Mouse (Mus musculus) limb, embryonic 13.5 days (tissue): ENCODE data around the gene Nedd8. TPM values are rescaled to one million over a fixed set of nuclear protein-coding genes. Genes with fewer than 3 reads are reported as not detected.

Source experiments
- ATAC-seq: fragments of 200-750 bp; cut with Nextera tagmentation; 2 replicates; pipeline ENCODE4 v1.8.0; 2017; ENCODE audit warnings: low read depth, moderate number of reproducible peaks, moderate TSS enrichment; ENCODE audit not compliant: low FRiP score
- H3K27ac ChIP-seq: fragments of 300-500 bp; sonication (generic); 2 replicates; pipeline ENCODE4 v1.5.1; 2015; ENCODE audit warnings: inconsistent platforms, mild to moderate bottlenecking, moderate library complexity
- H3K27me3 ChIP-seq: fragments of 300-500 bp; sonication (generic); 2 replicates; pipeline ENCODE4 v1.6.1; 2015; ENCODE audit warnings: mild to moderate bottlenecking, inconsistent platforms
- H3K36me3 ChIP-seq: fragments of 300-500 bp; sonication (generic); 2 replicates; pipeline ENCODE4 v1.6.1; 2015; ENCODE audit warnings: inconsistent platforms, mild to moderate bottlenecking, moderate library complexity
- H3K4me1 ChIP-seq: fragments of 300-500 bp; sonication (generic); 2 replicates; pipeline ENCODE4 v1.6.1; 2015; ENCODE audit warnings: inconsistent platforms
- H3K4me2 ChIP-seq: fragments of 300-500 bp; sonication (generic); replicated peaks from 2 replicates; pipeline ENCODE4 v1.6.1; 2015; ENCODE audit warnings: inconsistent platforms, mild to moderate bottlenecking, moderate library complexity
- H3K4me3 ChIP-seq: fragments of 300-500 bp; sonication (generic); 2 replicates; pipeline ENCODE4 v1.5.1; 2015; ENCODE audit warnings: moderate library complexity, mild to moderate bottlenecking, inconsistent platforms
- H3K9ac ChIP-seq: fragments of 300-500 bp; sonication (generic); 2 replicates; pipeline ENCODE4 v1.6.1; 2015; ENCODE audit warnings: mild to moderate bottlenecking, inconsistent platforms
- H3K9me3 ChIP-seq: fragments of 300-500 bp; sonication (generic); 2 replicates; pipeline ENCODE4 v1.6.1; 2016; ENCODE audit warnings: inconsistent platforms
- WGBS: fragments of 180-500 bp; shearing (Covaris S2); methylation state at CpG from one replicate; pipeline ENCODE4 v1.1.7; 2015; 5-methylcytosine and 5-hydroxymethylcytosine counted together
- polyA plus RNA-seq: library from polyadenylated mRNA; unstranded; fragments of >200 nt; fragmentation: Nextera tagmentation; extraction: Ambion mirVana; gene quantifications from 2 replicates; pipeline ENCODE4 v1.2.1, GENCODE M21; 2015

Nedd8 gene
- 606 and 624 TPM in 2 replicates for polyA plus RNA-seq

- Histone ChIP-seq H3K27ac (peak within 1 kb of the TSS; percentile 91), H3K9me3 (no peaks in the 10 kb centered on the region), H3K36me3 (peaks cover 34% of the 10 kb centered on the region), H3K4me3 (peak within 1 kb of the TSS; percentile 87), H3K4me2 (peak within 1 kb of the TSS; percentile 94), H3K4me1 (peaks cover 17% of the 10 kb centered on the region), H3K9ac (peak within 1 kb of the TSS; percentile 91), H3K27me3 (no peaks in the 10 kb centered on the region)
- WGBS, result under 1% methylated on average over 38 of the region's 38 CpGs
- peak; percentile 98 for ATAC-seq
These were observed at the start of gene Nedd8, which contains the start of gene Gmpr2 for GRCm38 (mm10) chr14:55671833-55672740. TSS of gene Nedd8 (minus strand) at chr14:55672124. TSS of gene Gmpr2 (plus strand) at chr14:55671941.

GRCm38 (mm10) chr14:55721076-55721475 lies 49.2 kb upstream of the Nedd8 start:
- Histone ChIP-seq H3K9ac (peak overlapping the region; percentile 71; the same call in 1 of the 2 replicates), H3K4me2 (peak overlapping the region; percentile 69), H3K4me3 (peak overlapping the region; percentile 77), H3K4me1 (peaks cover 14% of the 10 kb centered on the region; the same call in 1 of the 2 replicates), H3K27me3 (no peaks in the 10 kb centered on the region), H3K36me3 (peaks cover 38% of the 10 kb centered on the region), H3K27ac (no peak overlapping the region), H3K9me3 (no peaks in the 10 kb centered on the region)
- 75% methylated on average over 6 of the region's 6 CpGs for WGBS
- no peak for ATAC-seq

DNA sequence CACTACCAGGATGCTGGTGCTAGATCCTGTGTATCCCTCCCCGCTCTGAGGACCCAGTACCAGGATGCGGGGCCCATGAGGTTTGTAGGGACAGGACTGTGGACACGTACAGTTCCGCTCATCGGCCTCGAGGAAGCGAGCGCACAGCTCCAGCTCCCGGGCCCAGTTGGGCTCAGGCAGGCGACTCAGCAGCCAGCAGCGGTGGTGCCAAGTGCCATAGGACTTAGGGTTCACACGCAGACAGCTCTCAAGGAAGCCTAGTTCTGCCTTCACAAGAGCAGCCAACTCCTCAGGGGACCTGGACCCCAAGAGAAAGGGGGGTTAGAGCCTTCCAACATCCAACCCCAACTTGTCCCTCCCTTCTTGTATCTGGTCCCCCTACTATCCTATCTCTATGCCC lies 48.7 kb upstream of the Nedd8 start:
- Histone ChIP-seq H3K9ac (0 out of 2 replicates have a peak overlapping the region, but pooled peaks have one; percentile 71), H3K36me3 (peaks cover 40% of the 10 kb centered on the region), H3K27ac (no peak overlapping the region), H3K4me1 (peaks cover 14% of the 10 kb centered on the region; the same call in 1 of the 2 replicates), H3K27me3 (no peaks in the 10 kb centered on the region), H3K4me2 (peak overlapping the region; percentile 69), H3K4me3 (no peak overlapping the region; the same call in 1 of the 2 replicates), H3K9me3 (no peaks in the 10 kb centered on the region)
- no peak for ATAC-seq
- 91% methylated on average over 12 of the region's 12 CpGs for WGBS

DNA sequence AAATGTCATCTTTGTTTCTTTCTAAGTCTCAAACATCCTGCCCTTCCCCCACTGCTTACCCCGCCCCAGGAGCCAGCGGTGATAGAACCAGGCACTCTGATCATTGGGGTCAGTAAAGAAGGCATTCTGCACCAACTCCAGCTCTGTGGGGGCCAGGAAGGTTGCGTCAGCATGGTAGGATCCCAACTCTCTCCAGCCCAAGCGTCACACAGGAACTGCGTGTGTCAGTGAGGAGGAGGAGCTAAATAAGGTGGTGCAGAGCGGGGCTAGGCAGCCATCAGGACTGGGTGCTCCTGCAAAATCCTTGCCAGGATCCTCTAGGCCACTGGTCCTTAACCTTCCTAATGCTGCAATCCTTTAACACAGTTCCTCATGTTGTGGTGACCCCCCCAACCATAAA lies 47.8 kb upstream of the Nedd8 start:
- WGBS, result 90% methylated on average over 6 of the region's 6 CpGs
- Histone ChIP-seq H3K4me3 (no peak overlapping the region), H3K36me3 (peaks cover 40% of the 10 kb centered on the region), H3K4me2 (no peak overlapping the region), H3K9me3 (no peaks in the 10 kb centered on the region), H3K4me1 (peaks cover 14% of the 10 kb centered on the region; the same call in 1 of the 2 replicates), H3K27me3 (no peaks in the 10 kb centered on the region), H3K9ac (peak overlapping the region; percentile 21; the same call in 1 of the 2 replicates), H3K27ac (no peak overlapping the region)
- no peak for ATAC-seq

GRCm38 (mm10) chr14:55716884-55717283 lies 45.0 kb upstream of the Nedd8 start:
- Histone ChIP-seq H3K27me3 (peaks cover 24% of the 10 kb centered on the region), H3K27ac (no peak overlapping the region), H3K4me2 (no peak overlapping the region), H3K36me3 (peaks cover 40% of the 10 kb centered on the region), H3K4me1 (peaks cover 22% of the 10 kb centered on the region), H3K9ac (no peak overlapping the region), H3K9me3 (no peaks in the 10 kb centered on the region), H3K4me3 (no peak overlapping the region)
- 73% methylated on average over 8 of the region's 8 CpGs for WGBS
- ATAC-seq, result no peak

- Histone ChIP-seq H3K27me3 (peaks cover 30% of the 10 kb centered on the region), H3K4me1 (peaks cover 19% of the 10 kb centered on the region), H3K4me2 (no peak overlapping the region), H3K9ac (no peak overlapping the region), H3K27ac (no peak overlapping the region), H3K4me3 (no peak overlapping the region), H3K9me3 (no peaks in the 10 kb centered on the region), H3K36me3 (peaks cover 40% of the 10 kb centered on the region)
- no peak for ATAC-seq
- 85% methylated on average over 6 of the region's 6 CpGs for WGBS
These were observed 44.3 kb upstream of the Nedd8 start for GRCm38 (mm10) chr14:55716271-55716670.

DNA sequence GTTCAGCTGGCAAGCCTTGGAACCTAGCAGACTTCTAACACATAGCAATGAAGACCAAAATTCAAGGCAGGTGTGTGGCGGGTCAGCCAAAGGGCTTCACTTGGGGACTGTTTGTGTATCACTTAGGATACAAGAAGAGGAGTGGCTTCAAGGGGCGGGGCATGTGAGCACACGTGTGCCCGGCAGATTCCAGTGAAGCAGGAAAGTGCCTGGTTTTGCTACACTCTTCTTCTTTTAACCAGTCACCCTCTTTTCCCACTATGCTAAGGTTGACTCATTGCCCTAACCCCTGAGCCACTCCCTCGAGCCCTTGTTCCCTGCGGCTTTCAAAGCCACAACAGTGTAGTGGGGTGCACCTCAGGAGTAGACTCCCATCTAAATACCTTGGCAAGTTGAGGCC lies 43.0 kb upstream of the Nedd8 start:
- peaks cover 30% of the 10 kb centered on the region for H3K27me3 ChIP-seq
- peaks cover 37% of the 10 kb centered on the region for H3K36me3 ChIP-seq
- H3K4me1 ChIP-seq, result peaks cover 12% of the 10 kb centered on the region
- H3K4me2 ChIP-seq, result no peak overlapping the region
- no peak for ATAC-seq
- no peak overlapping the region for H3K9ac ChIP-seq
- 30% methylated on average over 6 of the region's 6 CpGs for WGBS
- H3K27ac ChIP-seq, result no peak overlapping the region
- no peak overlapping the region for H3K4me3 ChIP-seq
- H3K9me3 ChIP-seq, result no peaks in the 10 kb centered on the region

GRCm38 (mm10) chr14:55713729-55714122 lies 41.8 kb upstream of the Nedd8 start, which contains the start of gene Tgm1:
TSS of gene Tgm1 (minus strand) at chr14:55713926.
- peak within 1 kb of the TSS; percentile 31 for H3K4me3 ChIP-seq
- no peaks in the 10 kb centered on the region for H3K9me3 ChIP-seq
- peak within 1 kb of the TSS; percentile 32 for H3K9ac ChIP-seq
- H3K27me3 ChIP-seq, result peaks cover 30% of the 10 kb centered on the region
- peaks cover 27% of the 10 kb centered on the region for H3K36me3 ChIP-seq
- H3K4me2 ChIP-seq, result peak within 1 kb of the TSS; percentile 58
- H3K27ac ChIP-seq, result no peak within 1 kb of the TSS
- WGBS, result 18% methylated on average over 4 of the region's 4 CpGs
- ATAC-seq, result no peak
- H3K4me1 ChIP-seq, result peaks cover 12% of the 10 kb centered on the region

- Histone ChIP-seq H3K9ac (peak overlapping the region; percentile 32), H3K9me3 (no peaks in the 10 kb centered on the region), H3K4me3 (peak overlapping the region; percentile 31), H3K27ac (no peak overlapping the region), H3K27me3 (peaks cover 30% of the 10 kb centered on the region), H3K4me1 (peaks cover 12% of the 10 kb centered on the region), H3K36me3 (peaks cover 22% of the 10 kb centered on the region), H3K4me2 (peak overlapping the region; percentile 58)
- 12% methylated on average over 25 of the region's 25 CpGs for WGBS
- ATAC-seq, result no peak
These were observed 41.2 kb upstream of the Nedd8 start for GRCm38 (mm10) chr14:55713007-55713728.

DNA sequence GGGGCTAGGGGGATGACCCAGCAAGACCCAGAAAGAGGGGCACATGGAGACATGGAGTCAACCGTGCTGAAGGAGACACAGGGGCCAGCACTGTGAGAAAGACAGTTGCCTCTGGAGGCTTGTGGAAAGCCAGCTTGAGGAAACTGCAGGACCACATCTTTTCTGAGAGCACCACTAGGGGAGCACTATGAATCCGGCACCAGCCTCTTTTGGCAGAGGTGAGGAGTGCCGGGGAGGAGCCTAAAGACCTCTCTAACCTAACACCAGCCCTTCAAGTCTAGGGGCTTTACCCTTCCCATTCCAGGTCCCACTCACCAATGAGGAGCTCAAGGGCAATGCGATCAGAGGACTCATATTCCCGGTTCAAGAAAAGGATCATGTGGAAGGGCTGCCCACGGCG lies 39.9 kb upstream of the Nedd8 start:
- no peak overlapping the region for H3K9ac ChIP-seq
- H3K9me3 ChIP-seq, result no peaks in the 10 kb centered on the region
- ATAC-seq, result no peak
- no peak overlapping the region for H3K27ac ChIP-seq
- H3K4me3 ChIP-seq, result no peak overlapping the region
- 0 out of 2 replicates have a peak overlapping the region, but pooled peaks have one; percentile 28 for H3K4me2 ChIP-seq
- H3K27me3 ChIP-seq, result peaks cover 30% of the 10 kb centered on the region
- 79% methylated on average over 7 of the region's 7 CpGs for WGBS
- H3K4me1 ChIP-seq, result peaks cover 12% of the 10 kb centered on the region
- H3K36me3 ChIP-seq, result peaks cover 10% of the 10 kb centered on the region

DNA sequence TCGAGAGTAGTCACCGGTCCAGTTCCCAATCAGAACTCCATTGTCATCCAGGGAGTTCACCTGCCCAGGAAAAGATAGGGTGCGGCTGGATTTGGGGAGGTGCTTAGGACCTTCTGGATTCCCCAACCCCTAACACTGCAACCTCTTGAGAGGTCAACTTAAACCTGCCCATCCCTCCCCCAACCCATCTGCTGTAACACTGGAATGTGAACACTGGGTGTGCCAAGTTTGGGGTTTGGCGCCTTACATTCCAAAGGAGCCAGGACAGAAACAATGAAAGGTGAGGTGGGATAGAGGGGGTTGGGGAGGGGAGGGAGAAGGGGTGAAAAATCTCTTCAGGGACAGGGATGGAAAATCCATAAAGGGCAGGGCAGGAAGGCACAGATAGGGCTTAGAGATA lies 37.6 kb upstream of the Nedd8 start:
- Histone ChIP-seq H3K4me1 (peaks cover 12% of the 10 kb centered on the region), H3K4me3 (no peak overlapping the region), H3K9ac (no peak overlapping the region), H3K9me3 (no peaks in the 10 kb centered on the region), H3K4me2 (no peak overlapping the region), H3K36me3 (no peaks in the 10 kb centered on the region), H3K27me3 (peaks cover 30% of the 10 kb centered on the region), H3K27ac (no peak overlapping the region)
- ATAC-seq, result no peak
- WGBS, result 75% methylated on average over 4 of the region's 4 CpGs

- whole genome bisulfite sequencing, result 84% methylated on average over 5 of the region's 5 CpGs
- H3K9ac ChIP-seq, result no peak overlapping the region
- H3K27ac ChIP-seq, result no peak overlapping the region
- H3K4me3 ChIP-seq, result no peak overlapping the region
- H3K27me3 ChIP-seq, result peaks cover 10% of the 10 kb centered on the region
- no peaks in the 10 kb centered on the region for H3K36me3 ChIP-seq
- no peak for ATAC-seq
- no peak overlapping the region for H3K4me2 ChIP-seq
- no peaks in the 10 kb centered on the region for H3K9me3 ChIP-seq
- H3K4me1 ChIP-seq, result 0 out of 2 replicates have a peak, but pooled peaks cover 5% of the 10 kb centered on the region
These were observed 35.5 kb upstream of the Nedd8 start for GRCm38 (mm10) chr14:55707397-55707796.
